Mouse (Mus musculus): Measurements from ENCODE around the gene Slc22a17.
"Not testable (repeated sequence)": the region's sequence is repeated elsewhere in the genome, so short reads cannot be mapped to it uniquely, and the experiment has no call there.

The Slc22a17 gene

DNA sequence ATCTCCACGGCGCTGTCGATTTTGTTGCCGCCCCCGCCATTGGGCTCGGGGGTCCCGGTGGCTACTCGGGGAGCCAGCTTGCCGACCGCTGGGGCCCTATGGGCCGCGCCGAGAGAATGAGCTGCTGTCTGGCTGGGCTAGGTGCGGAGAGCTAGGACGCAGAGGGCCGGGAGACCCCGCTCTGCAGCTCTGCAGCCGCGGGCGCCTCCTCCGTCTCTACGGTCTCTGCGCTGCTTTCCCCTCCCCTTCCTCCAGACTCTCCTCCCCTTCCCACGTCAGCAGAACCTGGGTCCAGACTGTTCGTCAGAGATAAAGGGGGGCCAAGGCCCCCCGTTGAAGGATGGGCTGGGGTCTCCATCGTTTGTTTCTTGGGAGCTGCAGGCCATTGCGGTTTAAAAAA lies at the start of gene Slc22a17:
TSS of gene Slc22a17 (minus strand) at position 247 of the 400 bp plus-strand sequence.
- DNase-seq = peak; percentile 75 to 79

DNA sequence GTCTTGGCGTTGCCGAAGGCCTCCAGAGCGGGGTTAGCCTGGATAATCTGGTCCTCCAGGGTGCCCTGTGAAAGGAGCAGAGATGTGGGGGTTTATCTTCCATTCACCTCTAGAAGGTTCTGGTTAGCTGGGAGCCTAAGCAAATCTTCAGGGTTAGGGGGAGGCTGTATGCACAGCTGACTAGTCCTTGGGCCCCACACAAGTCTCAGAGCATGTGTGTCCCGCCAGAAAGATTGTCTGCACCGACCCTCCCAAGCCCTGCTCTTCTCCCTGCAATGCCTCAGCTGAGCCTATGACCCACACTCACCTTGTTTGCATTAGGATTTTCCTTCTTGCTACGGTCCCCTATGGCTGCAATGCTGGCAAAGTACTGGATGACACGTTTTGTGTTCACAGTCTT lies 49.8 kb upstream of the Slc22a17 start:
- DNase-seq = no peak

DNA sequence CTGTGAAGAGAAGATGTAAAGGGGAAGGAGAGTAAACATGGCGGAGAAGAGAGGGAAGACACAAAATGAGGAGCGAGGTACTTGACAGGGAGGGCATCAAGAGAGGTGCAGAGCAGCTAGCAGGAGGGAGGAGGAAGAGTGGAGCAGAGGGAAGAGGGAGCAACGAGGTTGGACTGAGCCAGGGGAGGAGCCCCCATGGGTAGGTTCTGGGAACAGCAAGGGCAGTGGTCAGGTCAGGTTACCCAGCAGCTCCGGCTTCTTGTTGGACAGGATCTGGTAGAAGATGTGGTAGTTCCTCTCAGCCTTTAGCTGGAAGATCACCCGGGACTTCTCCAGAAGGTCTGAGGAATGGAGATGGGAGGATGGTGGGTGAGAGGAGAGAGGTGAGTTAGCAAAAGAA lies 48.6 kb upstream of the Slc22a17 start:
- no peak for DNase-seq

GRCm38 (mm10) chr14:54960769-54961168 lies 47.8 kb upstream of the Slc22a17 start:
- DNase-seq = no peak

- not testable (repeated sequence) for DNase-seq
Observed at GRCm38 (mm10) chr14:54959853-54960613, 47.1 kb upstream of the Slc22a17 start.

- no peak for DNase-seq
Observed at GRCm38 (mm10) chr14:54959197-54959596, 46.3 kb upstream of the Slc22a17 start.

DNA sequence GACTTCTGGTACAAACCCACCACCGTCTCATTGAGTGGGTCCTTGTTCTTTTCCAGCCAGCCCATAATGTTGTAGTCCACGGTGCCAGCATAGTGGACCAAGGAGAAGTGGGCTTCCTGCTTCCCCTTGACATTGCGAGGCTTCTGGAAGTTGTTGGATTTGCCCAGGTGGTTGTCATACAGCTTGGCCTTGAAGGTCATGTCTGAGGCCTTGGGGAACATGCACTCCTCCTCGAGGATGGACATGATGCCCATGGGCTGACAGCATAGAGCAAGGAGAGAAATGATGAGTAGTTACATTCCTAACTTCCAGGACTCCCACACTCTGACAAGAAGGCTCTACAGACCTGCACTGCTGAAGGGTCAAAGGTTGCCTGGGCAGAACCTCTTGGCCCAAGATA lies 45.6 kb upstream of the Slc22a17 start:
- no peak for DNase-seq

- DNase-seq = no peak
Observed at GRCm38 (mm10) chr14:54956533-54956932, 43.6 kb upstream of the Slc22a17 start.

- DNase-seq = no peak
Observed at GRCm38 (mm10) chr14:54955481-54955880, 42.5 kb upstream of the Slc22a17 start.

- DNase-seq = no peak
Observed at GRCm38 (mm10) chr14:54954474-54954873, 41.5 kb upstream of the Slc22a17 start.

- no peak for DNase-seq
Observed at GRCm38 (mm10) chr14:54953664-54954206, 40.8 kb upstream of the Slc22a17 start.

DNA sequence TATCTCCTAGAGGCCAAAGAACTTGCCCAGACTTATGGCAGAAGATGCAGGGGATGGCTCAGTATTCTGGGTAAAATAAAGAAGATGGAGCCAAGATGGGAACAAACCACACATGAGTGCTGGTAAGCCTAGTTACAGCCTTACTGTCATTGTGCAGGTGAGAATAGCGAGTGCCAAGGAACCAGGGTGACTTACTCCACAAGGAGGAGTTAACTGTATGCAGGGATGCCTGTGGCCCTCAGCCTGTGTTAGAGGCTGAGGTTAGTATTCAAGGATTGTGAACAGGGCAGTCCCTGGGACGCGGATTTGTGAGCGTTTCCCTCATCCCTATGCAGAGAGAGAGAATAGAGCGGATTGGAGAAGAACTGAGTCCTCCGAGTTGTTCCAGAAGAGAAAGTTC lies 38.7 kb upstream of the Slc22a17 start:
- no peak for DNase-seq

- DNase-seq = no peak
Observed at GRCm38 (mm10) chr14:54950493-54950892, 37.6 kb upstream of the Slc22a17 start.

- no peak for DNase-seq
Observed at GRCm38 (mm10) chr14:54948781-54949180, 35.8 kb upstream of the Slc22a17 start.

GRCm38 (mm10) chr14:54947008-54947407 lies 34.1 kb upstream of the Slc22a17 start:
- DNase-seq = not testable (repeated sequence)

DNA sequence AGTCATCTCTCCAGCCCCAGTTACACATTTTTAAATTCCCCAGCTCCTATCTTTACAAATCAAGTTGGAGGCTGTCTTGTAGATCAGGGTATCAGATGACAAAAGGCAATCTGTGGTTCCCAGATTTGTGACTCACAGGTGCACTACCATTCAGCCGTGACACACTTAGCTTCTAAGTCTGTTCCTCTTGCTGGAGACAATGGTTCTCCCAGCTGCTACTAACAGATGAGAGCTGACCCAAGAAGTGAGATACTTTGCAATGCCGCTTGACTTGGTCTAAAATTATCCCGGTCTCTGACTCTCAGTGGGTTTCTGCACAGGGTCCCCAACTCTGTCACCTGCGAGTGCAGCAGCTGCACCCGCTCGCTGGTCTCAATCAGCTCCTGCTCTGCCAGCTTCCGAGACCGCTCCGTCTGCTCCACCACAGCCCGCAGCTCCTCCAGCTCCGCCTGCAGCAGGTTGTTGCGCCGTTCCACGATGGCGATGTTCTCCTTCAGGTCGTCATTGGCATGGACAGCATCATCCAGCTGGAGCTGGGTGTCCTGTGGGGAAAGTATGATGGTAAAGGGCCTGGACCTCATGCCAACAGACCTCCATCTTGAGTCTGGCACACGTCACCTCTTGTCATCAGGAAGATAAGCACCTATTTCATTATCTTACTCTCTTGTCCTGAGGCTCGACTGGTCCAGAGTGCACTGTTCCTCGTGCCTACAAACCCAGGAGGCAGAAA lies 33.2 kb upstream of the Slc22a17 start:
- DNase-seq = no peak

DNA sequence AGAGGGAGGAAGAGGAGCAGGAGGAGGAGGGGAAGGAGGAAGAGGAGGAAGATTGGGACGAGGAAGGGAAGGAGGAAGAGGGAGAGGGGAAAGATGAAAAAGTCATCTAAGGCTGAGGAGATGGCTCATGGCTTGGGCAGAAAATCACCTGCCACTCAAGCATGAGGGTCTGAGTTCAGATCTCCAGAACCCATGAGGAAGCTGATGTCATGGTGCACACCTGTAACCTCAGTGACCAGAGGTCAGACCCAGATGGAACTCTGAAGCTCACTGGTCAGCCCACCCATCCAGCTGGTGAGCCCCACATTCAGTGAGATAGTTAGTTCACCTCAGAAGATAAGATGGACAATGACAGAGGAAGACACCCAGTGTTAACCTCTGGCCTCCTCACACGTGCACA lies 32.0 kb upstream of the Slc22a17 start:
- no peak for DNase-seq

DNA sequence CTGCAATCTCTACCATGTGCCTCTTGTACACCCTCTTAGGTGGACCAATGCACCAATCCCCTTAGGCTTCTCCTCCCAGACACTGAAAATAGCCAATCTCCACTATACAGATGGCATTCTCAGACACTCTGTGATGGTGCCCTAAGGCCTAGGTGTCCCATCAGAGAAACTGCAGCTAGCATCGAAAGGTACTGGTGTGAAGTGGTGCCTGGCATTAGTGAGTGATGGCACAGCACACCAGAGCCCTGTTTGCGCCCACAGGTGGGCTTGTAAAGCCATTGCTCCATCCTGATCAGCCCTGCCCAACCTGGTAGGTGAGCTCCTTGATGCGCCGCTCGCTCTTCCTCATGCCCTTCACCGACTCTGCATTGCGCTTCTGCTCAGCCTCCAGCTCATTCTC lies 31.0 kb upstream of the Slc22a17 start:
- DNase-seq = no peak

- no peak for DNase-seq
Observed at GRCm38 (mm10) chr14:54942479-54942878, 29.5 kb upstream of the Slc22a17 start.

- no peak for DNase-seq
Observed at GRCm38 (mm10) chr14:54941024-54941978, 28.4 kb upstream of the Slc22a17 start.

DNA sequence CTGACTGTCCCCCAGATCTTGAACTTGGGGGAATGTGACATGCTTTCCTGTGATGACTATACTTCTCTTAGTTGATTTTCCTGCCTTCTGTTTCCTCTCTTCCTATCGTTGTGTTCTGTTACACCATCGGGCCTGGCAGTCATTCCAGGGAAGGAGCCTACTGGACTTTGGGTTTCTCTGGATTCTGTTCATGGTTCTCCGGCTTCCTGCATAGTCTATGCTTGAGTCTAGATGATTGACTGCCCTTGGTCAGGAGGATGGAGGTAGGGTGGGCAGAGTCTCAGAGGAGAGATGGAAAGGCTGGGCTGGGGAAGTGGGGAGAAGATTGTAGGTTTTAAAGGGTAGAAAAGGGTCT lies 27.2 kb upstream of the Slc22a17 start:
- no peak for DNase-seq

- DNase-seq = peak; percentile 53 to 59
Observed at GRCm38 (mm10) chr14:54939434-54940175, 26.7 kb upstream of the Slc22a17 start.
